ENCODE assay signal across 17 mouse cellular contexts in genomic region chr1:48753252-48753755, GRCm38 (mm10).
"Had no signal": no experiment of that assay in that cellular context is flagged by ENCODE, and none has a peak within 500 bp of the region (broad histone marks: within the 10 kb centered on the region; RNA-seq: fewer than 3 reads in every experiment).

No protein-coding gene starts in this region.

- DNase-seq: kidney, adult 8-10 months; kidney, postnatal 36 days; liver; lung, adult 18-20 months; lung, postnatal 10 days; lung, postnatal 4 days; right cerebral cortex, postnatal 4 days; thymus, adult 2 months; thymus, postnatal 25 days had no signal

- H3K4me1 ChIP-seq: limb, embryonic 12.5 days; neural tube, embryonic 15.5 days; stomach, embryonic 15.5 days had no signal

- H3K27ac ChIP-seq: kidney, postnatal 0 days; layer of hippocampus, adult 2 months; limb, embryonic 12.5 days; liver, embryonic 14.5 days; neural tube, embryonic 15.5 days; stomach, embryonic 15.5 days had no signal

- H3K9me3 ChIP-seq: limb, embryonic 12.5 days; neural tube, embryonic 15.5 days; stomach, embryonic 15.5 days had no signal

- H3K4me3 ChIP-seq: layer of hippocampus, adult 2 months; limb, embryonic 12.5 days; myocyte; neural tube, embryonic 15.5 days; stomach, embryonic 15.5 days had no signal

- H3K27me3 ChIP-seq: limb, embryonic 12.5 days; neural tube, embryonic 15.5 days; stomach, embryonic 15.5 days had no signal

- H3K9ac ChIP-seq: limb, embryonic 12.5 days; liver, embryonic 14.5 days; neural tube, embryonic 15.5 days; stomach, embryonic 15.5 days had no signal

- H3K4me2 ChIP-seq: limb, embryonic 12.5 days; midbrain, embryonic 11.5 days; neural tube, embryonic 15.5 days; stomach, embryonic 15.5 days had no signal

- H3K36me3 ChIP-seq: limb, embryonic 12.5 days; neural tube, embryonic 15.5 days; stomach, embryonic 15.5 days had no signal
